Mouse (Mus musculus) cerebellum, adult 11-12 months (tissue): ENCODE results near the gene Bcor.

ENCODE experiments used
- DNase-seq: peaks from one replicate; pipeline ENCODE4 v3.0.0; 2022

Bcor gene

GRCm38 (mm10) chrX:12126408-12127105 lies 33.6 kb downstream of the Bcor start:
- DNase-seq, result no peak

DNA sequence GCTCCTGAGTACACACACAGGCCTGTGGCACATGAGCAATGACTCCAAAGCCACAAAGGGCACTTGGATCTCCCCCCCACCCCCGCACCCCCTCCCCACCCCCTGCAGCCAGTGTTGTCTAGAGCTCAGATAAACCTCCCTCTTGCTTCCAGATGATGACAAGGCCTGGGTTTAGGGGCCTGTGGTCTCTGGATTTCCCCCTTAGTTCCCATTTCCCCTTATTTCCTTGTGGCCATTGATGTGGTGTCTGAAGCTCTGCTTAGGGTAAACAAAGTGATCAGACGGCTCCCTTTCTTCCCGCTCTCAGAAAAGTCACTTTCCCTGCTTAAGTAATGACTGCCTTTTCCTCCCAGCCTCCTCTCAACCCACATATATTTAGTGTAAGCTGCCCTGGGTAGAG lies 35.6 kb downstream of the Bcor start:
- DNase-seq, result no peak

DNA sequence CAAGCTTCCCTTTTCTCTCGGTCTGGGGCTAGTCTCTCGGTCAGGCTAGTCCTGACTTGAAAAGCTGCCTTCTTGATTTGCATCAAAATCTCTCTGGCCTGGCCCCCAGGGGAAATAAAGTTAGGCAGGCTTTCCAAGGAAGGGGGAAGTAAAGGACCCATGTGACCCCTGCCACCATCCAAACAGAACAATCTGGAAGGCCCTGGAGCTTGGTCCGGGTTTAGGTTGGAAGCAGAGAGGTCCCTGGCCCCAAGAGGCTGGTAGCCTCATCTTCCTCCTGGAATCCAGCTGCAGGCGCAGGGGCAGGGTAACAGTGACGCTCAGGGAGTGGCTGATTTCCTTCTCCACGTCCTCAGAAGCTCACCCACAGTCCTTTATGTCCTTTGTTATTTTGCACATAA lies 36.5 kb downstream of the Bcor start:
- DNase-seq, result no peak

DNA sequence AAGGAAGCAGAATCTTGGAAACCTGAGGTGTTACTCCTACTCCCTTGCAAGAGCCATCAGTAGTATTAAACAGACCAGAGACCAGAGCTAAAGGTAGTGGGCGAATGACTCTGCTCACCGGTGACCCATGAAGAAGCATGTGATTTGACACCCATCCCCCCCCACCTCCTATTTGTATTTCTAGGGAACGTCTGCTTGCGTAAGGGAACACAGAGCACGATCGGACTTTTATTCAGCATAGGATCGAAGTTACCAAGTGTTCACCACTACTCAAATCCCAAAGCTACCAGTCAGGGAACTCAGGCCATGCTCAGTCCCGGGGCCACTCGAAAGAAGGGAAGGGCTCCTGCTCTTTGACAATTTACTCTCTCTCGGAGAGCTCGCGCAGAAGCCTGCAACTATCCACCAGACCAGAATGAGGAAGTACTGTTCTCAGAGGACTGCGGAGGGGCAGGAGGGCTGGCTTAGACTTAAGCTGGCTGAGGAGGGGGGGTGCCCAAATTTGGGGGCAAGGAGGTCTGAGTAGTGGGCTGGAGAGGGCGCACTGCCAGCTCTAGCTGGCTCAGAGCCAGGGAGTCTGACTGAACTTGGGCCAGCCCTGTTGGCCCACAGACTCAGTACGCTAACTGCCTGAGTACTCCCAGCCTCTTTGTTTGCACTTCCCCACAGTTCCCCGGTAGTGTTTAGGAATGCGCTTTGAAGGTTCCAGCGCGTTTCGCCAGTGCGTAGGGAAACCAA lies 37.4 kb downstream of the Bcor start:
- no peak for DNase-seq

GRCm38 (mm10) chrX:12119476-12119875 lies 40.7 kb downstream of the Bcor start:
- no peak for DNase-seq

DNA sequence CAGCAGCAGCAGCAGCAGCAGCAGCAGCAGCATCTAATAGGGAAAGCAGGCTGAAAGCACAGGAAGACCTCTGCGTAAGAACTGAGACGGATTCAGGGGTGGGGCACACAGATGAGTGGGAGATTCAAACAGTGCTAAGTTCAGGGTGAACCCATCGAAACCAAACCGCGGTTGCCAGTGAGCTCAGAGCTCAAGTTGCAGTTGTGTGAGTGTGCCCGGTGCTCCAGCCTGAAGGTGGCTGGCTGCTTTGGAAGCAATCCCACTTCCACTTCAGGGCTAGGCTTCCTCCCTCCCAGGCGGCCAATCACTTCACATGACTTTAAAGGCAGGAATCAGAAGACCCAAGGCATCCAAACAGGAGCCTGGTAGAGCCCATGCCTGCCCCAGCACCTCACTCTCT lies 44.0 kb downstream of the Bcor start:
- DNase-seq, result no peak

DNA sequence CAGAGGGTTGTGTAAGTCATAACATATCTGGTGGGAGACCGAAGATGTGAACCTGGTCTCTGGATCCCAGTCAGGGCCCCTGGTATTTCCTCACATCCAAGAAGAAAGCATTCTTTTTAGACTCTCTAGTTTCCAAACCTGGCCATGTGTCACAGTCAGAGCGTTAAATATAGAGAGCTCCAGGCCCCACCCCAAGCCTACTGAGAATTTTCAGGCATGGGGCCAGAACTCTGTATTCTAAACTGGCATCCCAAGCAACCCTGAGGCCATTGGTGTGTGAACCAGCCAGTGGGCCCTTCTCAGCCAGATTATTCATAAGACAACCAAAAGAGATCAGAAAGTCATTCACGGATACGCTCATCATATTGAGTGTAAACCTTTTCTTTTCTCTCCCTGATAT lies 48.0 kb downstream of the Bcor start:
- no peak for DNase-seq

DNA sequence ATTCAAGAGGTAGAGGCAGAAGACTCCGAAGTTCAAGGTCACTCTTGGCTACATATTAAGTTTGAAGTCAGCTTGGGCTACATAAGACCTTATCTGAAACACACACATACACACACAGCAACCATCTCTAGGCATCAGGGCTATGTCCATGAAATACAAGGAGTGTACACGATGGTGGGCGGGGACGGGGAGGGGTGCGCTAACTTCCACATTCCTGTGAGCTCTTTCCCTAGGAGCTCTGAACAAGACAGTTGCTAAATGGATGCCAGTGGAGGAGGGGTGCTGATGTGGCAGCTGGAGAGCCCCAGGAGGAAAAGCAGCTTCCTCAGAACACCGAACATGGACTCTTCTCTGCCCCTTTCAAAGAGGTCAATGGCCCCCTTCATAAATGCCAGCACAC lies 49.6 kb downstream of the Bcor start:
- DNase-seq, result no peak

DNA sequence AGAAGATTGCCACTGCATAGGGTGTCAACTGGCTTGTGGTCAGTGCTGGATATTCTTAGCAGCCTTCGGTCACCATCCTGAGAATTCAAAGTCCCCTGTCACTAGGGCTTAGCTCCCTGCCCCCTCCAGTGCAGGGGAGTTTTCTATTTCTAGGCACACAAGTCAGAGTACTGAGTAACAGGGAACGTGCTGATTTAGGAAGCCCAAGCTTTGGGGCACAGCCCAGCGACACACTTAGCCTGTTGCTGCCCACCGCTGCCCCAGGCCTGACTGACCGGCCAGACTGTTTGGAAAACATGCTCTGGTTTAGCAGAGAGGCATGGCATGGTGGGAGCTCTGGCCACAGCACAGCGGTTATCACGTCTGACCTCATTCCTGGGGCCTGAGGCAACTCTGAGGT lies 54.8 kb downstream of the Bcor start:
- DNase-seq, result no peak

DNA sequence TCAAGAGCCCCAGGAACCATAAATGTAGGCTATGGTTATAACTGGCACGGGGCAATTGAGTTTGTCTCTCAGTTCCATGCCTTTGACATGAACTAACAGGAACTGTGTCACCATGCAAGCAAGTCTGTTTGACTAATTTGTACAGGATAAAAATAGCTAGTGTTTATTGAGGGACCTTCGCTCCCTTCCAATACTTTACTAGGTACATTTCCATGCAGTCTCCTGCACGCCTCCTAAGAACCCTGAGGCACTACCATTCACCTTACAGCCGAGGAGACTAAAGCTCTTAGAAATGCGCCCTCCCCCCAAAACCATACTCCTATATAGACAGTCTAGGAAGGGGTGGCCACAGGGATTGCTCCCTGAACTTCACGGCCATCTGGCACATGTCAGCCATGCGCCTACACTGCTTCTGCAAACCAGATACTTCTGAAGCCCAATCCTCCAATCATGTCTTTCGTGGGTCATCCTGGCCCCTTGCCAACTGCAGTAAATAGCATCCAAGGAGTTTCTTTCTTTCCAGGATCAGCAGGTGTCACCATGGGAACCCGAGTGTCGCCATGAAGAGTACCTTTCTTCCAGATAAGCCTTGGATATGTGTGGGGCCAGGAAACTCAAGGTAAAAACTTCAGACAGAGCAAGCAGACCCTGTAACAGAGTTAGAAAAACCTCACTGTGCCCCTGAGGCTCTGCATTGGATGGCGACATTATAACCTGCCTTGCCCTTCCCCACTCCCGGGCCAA lies 63.2 kb downstream of the Bcor start:
- DNase-seq, result no peak

DNA sequence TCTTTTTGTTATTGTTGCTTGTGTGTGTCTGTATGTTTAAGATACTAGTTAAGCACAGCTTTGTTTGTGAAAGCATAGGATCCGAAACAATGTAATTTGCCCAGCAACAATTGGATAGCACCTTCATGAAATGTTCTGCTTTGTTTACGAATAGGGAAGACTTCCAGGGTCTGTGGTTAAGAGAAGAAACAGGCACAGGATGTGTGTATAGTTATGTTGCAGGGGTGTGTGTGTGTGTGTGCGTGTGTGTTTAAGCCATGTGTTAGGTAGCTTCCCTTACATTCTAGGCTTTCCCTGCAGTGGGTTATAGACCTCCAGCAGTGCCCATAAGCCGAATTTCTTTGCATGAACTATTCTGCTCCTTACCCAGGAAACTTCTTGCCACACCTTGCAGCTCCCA lies 66.8 kb downstream of the Bcor start:
- no peak for DNase-seq

DNA sequence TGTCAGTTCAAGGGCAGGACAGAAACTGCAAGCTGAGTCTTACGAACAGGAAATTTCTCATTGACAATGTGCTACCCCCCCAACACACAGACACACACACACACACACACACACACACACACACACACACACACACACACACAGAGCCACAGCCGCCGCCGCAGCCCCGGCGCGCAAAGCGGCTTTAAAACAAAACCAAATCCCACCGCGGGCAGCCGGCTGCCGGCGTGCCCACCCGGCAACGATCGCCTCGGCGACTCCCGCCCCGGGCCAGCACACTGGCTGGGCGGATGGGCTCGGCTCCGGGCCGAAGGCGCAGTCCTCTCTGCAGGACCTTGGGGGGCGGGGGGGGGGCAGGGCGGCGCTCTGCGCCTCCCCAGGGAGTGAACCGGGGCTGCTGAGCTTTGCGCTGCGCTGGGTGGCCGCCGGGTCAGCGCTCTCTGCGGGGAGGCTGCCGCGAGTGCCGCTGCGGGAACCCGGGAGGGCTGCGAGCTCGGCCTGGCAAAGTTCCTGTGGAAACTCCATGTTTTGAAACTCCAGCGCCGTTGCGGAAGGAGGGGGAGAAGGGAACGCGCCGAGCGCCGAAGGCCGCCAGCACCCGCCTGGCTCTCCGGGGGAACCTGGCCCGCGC lies 68.6 kb downstream of the Bcor start:
- DNase-seq, result peak; percentile 39

DNA sequence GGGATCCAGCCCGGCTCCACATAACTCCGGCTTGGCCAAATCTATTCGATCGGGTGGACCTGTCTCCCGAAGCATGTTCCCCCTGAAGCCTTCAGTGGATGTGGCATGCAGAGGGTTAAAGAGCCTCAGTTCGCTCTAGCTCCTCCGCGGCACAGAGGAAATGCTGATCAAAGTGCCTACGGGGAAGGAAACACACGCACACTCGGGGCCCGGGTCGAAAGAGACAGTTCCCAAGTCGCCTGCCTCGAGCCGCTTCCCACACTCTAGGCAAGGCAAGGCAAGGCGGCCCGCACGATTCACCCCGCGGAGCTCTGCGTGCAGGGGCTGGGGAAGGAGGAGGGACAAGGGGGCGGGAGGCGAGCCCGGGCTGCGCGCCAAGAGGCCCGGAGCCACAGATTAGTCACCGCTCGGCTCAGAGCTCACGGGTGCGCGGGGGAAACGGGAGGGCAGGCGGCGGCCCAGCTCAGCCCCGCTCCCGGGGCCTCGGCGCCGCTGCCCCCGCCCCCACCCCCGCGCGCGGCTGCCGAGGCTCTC lies 69.2 kb downstream of the Bcor start:
- DNase-seq, result peak; percentile 71

DNA sequence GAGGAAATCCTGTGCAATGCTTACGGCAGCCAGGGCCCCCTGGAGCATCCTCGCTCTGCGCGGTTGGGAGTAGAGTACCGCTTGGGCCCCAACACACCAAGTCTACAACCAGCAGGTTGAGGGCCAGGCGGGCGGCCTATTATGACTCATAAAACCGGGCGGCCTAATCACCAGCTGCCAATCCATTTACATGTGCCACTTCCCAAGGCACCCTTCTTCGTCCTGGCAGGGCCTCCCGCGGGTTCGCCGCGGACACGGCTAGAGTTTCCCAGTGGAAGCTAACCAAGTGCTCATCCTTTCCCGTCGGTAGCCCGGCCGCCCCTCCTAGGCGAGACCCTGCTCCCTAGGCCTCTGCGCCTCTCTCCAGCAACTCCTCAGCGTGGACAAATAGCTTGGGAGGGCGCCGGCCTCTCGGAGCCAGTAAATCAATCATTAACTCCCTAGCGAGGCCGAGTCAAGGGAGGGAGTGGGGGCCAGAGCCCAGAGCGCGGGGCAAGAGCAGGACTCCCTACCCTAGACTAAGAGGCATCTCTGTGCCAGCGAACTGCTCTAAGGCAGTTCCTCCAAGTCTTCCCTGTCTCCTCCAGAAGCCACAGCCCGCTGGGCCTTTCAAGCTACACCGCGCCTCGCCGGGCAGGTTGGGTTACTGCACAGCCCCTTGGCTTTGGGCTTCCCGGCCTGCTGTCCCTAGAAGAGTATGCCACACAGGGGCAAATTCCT lies 69.8 kb downstream of the Bcor start:
- peak; percentile 43 for DNase-seq

GRCm38 (mm10) chrX:12089353-12090081 lies 70.6 kb downstream of the Bcor start:
- peak; percentile 53 for DNase-seq

GRCm38 (mm10) chrX:12089027-12089340 lies 71.2 kb downstream of the Bcor start:
- DNase-seq, result peak; percentile 49

GRCm38 (mm10) chrX:12088301-12089026 lies 71.7 kb downstream of the Bcor start:
- peak; percentile 71 for DNase-seq

DNA sequence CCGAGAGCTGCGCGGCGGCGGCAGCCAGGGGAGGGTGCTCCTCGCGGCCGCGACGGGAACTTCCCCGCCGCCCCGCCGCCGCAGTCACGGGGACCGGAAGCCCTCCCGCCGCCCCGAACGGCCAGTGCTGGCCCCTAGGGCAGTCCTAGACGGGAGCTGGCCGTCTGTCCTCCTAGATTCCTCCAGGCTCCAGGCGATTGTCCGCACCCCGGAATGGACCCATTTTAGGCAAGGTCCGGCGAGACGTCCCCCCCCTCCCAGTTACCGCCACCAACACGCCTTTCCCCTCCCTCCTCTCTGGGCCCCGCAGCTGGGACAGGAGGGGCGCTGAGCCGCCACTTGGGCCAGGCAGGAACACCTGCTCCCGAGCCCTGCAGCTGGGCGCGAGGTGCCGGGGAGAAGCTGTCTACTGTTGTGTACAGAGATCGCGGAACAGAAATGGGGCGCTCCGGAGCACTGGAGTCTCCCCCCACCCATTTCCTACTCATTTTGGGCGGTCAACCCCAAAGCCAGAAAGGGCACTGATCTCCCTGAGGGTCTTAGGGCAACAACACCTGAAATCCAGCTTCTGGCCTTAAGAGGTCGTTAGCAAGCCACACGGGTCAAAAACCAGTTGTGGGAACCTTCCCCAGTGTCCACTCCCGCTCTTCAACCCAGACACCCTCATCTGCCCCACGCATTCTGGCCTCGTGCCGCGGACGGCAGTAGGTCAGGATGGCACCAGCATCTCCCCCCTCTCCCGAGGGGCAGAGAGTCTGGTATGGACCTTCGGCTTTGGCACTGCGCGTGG lies 72.4 kb downstream of the Bcor start:
- peak; percentile 42 for DNase-seq

DNA sequence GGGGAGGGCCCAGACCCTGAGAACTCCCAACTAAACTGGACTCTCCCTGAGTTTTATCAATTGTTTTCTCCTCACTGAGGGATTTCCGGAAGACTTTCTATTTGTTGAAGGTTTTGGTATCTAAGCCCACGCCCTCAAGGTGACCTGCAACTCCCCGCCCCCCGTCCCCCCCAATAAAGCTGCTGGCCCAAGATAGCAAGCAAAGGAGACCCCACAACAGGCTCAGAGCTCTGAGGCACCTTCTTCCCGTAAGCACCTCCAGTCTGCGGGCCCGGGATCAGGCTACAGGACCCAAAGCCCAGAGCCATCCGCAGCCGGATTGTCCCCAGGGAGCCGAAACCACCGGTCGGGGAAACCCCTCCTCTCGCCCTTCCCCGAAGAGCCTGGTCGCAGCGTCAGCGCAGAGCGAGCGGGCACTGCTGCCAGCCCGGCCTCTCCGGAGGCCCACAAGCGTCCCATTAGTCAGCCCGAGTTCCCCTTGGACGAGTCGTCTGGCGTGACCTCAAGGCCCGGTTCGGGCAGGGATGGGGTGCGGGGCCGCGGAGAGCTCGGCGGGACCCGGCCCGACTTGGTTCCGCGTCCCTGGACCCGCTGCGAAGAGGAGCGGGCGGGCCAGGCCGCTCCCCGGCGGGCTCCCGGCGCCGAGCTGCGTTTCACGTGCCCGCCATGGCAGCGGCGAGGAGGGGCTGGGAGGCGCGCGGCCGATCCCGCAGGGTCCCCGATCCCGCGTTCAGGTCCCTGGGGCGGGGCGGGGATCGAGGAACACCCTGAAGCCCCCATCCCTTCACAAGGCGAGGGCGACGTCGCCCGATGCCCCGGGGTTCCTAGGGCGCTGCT lies 73.3 kb downstream of the Bcor start:
- DNase-seq, result peak; percentile 36
